Mouse (Mus musculus) midbrain, postnatal 0 days (tissue): ENCODE measurements around the gene Fam13a. TPM values are rescaled to one million over a fixed set of nuclear protein-coding genes. Genes with fewer than 3 reads are reported as not detected.
A peak's percentile ranks its signal among the peaks of the same experiment; 100 is the strongest.

Experiments
- ATAC-seq: fragments of 200-750 bp; cut with Nextera tagmentation; 2 replicates; pipeline ENCODE4 v1.8.0; 2017; ENCODE audit warnings: moderate number of reproducible peaks, mild to moderate bottlenecking, moderate TSS enrichment, moderate library complexity; ENCODE audit not compliant: low FRiP score
- DNase-seq: peaks from one replicate; pipeline ENCODE4 v3.0.0-alpha.2; 2015; ENCODE audit warnings: low spot score
- H3K27ac ChIP-seq: fragments of 300-500 bp; sonication (generic); 2 replicates; pipeline ENCODE4 v1.5.1; 2014; ENCODE audit warnings: low read depth, mild to moderate bottlenecking, low read length, mixed read lengths
- H3K27me3 ChIP-seq: fragments of 300-500 bp; sonication (generic); 2 replicates; pipeline ENCODE4 v1.6.1; 2014; ENCODE audit warnings: low read length, control low read depth, mixed read lengths; ENCODE audit not compliant: insufficient read depth
- H3K36me3 ChIP-seq: fragments of 300-500 bp; sonication (generic); 2 replicates; pipeline ENCODE4 v1.6.1; 2014; ENCODE audit warnings: low read length, control low read depth, mixed read lengths; ENCODE audit not compliant: insufficient read depth
- H3K4me1 ChIP-seq: fragments of 300-500 bp; sonication (generic); 2 replicates; pipeline ENCODE4 v1.6.1; 2014; ENCODE audit warnings: mild to moderate bottlenecking, control low read depth, antibody characterized with exemption, low read length, mixed read lengths; ENCODE audit not compliant: insufficient read depth
- H3K4me2 ChIP-seq: fragments of 300-500 bp; sonication (generic); 2 replicates; pipeline ENCODE4 v1.6.1; 2014; ENCODE audit warnings: low read depth, mild to moderate bottlenecking, low read length, mixed read lengths; ENCODE audit not compliant: poor library complexity, severe bottlenecking
- H3K4me3 ChIP-seq: fragments of 300-500 bp; sonication (generic); 2 replicates; pipeline ENCODE4 v1.5.1; 2014; ENCODE audit warnings: low read depth, mild to moderate bottlenecking, low read length, moderate library complexity
- H3K9ac ChIP-seq: fragments of 300-500 bp; sonication (generic); replicated peaks from 2 replicates; pipeline ENCODE4 v1.6.1; 2014; ENCODE audit warnings: mild to moderate bottlenecking, low read length, moderate library complexity, mixed read lengths; ENCODE audit not compliant: poor library complexity, severe bottlenecking
- H3K9me3 ChIP-seq: fragments of 300-500 bp; sonication (generic); 2 replicates; pipeline ENCODE4 v1.6.1; 2016; ENCODE audit warnings: low read length, control low read depth
- CTCF ChIP-seq: IDR thresholded peaks from 2 replicates; pipeline ENCODE4 v1.5.1; 2016; ENCODE audit warnings: antibody characterized with exemption, mild to moderate bottlenecking
- WGBS: fragments of 180-500 bp; shearing (Covaris S2); extraction: QIAGEN DNeasy Blood & Tissue Kit; methylation state at CpG from one replicate; pipeline ENCODE4 v1.1.7; 2014; 5-methylcytosine and 5-hydroxymethylcytosine counted together
- polyA plus RNA-seq: library from polyadenylated mRNA; unstranded; fragments of >200 nt; fragmentation: Nextera tagmentation; extraction: Ambion mirVana; gene quantifications from 2 replicates; pipeline ENCODE4 v1.2.1, GENCODE M21; 2015
- total RNA-seq: library from RNA; depleted of rRNA; stranded (reverse); fragments of >200 nt; gene quantifications from 2 replicates; pipeline ENCODE4 v1.2.3, GENCODE M21; 2014

The Fam13a gene
- total and polyA plus RNA-seq, 2 experiments from 2014 or later: 3.6 to 13.7 TPM

DNA sequence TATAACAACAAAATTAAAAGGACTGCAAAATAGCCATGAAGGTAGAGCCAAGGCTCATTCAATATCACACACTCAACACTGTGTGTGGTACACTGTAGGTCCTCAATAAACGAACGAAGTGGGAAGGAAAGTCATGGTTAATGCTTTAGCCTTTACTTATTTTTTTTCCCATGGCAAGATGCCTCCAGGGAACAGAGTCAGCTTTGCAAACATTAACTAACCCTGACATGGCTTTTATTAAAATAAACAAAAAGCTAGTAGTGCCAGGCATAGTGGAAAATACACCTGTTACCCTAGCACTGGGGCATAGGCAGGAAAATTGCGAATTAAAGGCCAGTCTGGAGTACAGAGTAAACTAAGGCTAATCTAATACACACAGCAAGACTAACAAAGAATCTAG is 35.2 kb downstream of the Fam13a start:
- ATAC-seq: no peak
- no peak for TF ChIP-seq CTCF

DNA sequence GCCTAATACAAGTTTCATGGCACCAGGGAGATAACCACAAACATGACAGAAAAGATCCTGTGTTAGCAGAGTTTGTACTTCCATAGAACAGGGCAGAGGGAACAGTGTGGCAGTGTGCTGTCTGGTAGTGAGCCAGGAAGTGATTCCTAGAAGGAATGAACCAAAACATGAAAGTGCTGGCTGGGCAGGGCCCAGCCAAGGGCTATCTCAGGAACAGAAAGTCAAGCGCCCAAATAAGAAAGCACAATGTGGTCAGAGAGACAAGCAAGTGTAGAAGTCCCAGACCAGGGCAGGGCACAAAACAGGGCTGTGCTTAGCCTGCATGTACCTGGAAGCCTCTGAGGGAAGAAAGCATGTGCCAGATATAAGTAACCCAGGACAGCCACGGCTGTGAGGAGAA is 35.6 kb downstream of the Fam13a start:
- no peak overlapping the region for H3K9ac ChIP-seq
- H3K27me3 ChIP-seq: no peaks in the 10 kb centered on the region
- no peak overlapping the region for H3K4me3 ChIP-seq
- DNase-seq (no peak), ATAC-seq (no peak)
- H3K9me3 ChIP-seq: no peaks in the 10 kb centered on the region
- 84% methylated on average over 2 of the region's 2 CpGs for WGBS
- H3K36me3 ChIP-seq: no peaks in the 10 kb centered on the region
- TF ChIP-seq CTCF: no peak
- H3K4me1 ChIP-seq: no peaks in the 10 kb centered on the region
- H3K4me2 ChIP-seq: no peak overlapping the region
- H3K27ac ChIP-seq: no peak overlapping the region

More for the DNA sequence above, 35.2 kb downstream of the Fam13a start:
- WGBS: 71% methylated on average over 3 of the region's 3 CpGs
- Histone ChIP-seq H3K27ac (no peak overlapping the region), H3K4me3 (no peak overlapping the region), H3K36me3 (no peaks in the 10 kb centered on the region), H3K9ac (no peak overlapping the region), H3K4me2 (no peak overlapping the region), H3K9me3 (no peaks in the 10 kb centered on the region), H3K27me3 (no peaks in the 10 kb centered on the region), H3K4me1 (no peaks in the 10 kb centered on the region)
- no peak for DNase-seq

DNA sequence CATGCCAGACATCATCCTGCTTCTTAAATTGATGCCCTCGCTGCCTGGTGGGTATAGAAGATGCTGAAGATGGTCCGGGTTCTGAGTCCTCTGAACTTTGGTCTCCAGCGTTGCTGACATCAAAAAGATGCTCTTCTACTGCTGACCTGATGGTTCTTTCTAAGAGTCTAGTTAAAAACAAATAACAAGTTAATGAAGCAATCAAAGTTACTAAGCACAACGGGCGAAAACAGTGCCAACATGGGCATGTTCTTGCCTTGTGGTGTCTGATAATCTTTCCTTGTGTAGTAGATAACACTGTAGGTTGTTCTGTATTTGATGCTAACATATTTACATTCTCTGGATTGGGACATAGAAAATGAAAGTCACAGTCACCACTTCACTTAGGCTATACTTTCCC is 37.2 kb downstream of the Fam13a start:
- H3K4me3 ChIP-seq: no peak overlapping the region
- WGBS: 92% methylated on average over 5 of the region's 5 CpGs
- no peak overlapping the region for H3K4me2 ChIP-seq
- no peaks in the 10 kb centered on the region for H3K9me3 ChIP-seq
- DNase-seq: no peak
- H3K36me3 ChIP-seq: no peaks in the 10 kb centered on the region; the same call in 1 of the 2 replicates
- TF ChIP-seq CTCF: no peak
- no peak for ATAC-seq
- no peaks in the 10 kb centered on the region for H3K27me3 ChIP-seq
- H3K9ac ChIP-seq: no peak overlapping the region
- H3K4me1 ChIP-seq: no peaks in the 10 kb centered on the region
- no peak overlapping the region for H3K27ac ChIP-seq

- H3K9me3 ChIP-seq: no peaks in the 10 kb centered on the region
- no peak overlapping the region for H3K4me3 ChIP-seq
- H3K27me3 ChIP-seq: no peaks in the 10 kb centered on the region
- H3K4me2 ChIP-seq: no peak overlapping the region
- 83% methylated on average over 8 of the region's 8 CpGs for WGBS
- no peak overlapping the region for H3K27ac ChIP-seq
- ATAC-seq: no peak
- peaks cover 1% of the 10 kb centered on the region; the same call in 1 of the 2 replicates for H3K36me3 ChIP-seq
- peak; percentile 55 for TF ChIP-seq CTCF
- no peaks in the 10 kb centered on the region for H3K4me1 ChIP-seq
- DNase-seq: no peak
- H3K9ac ChIP-seq: no peak overlapping the region
These were observed 39.2 kb downstream of the Fam13a start for GRCm38 (mm10) chr6:58985186-58985585.

GRCm38 (mm10) chr6:58975249-58975648 is 49.1 kb downstream of the Fam13a start:
- no peak overlapping the region for H3K4me2 ChIP-seq
- WGBS: 78% methylated on average over 2 of the region's 2 CpGs
- no peak overlapping the region for H3K9ac ChIP-seq
- H3K36me3 ChIP-seq: peaks cover 4% of the 10 kb centered on the region; the same call in 1 of the 2 replicates
- DNase-seq: no peak
- H3K27ac ChIP-seq: no peak overlapping the region
- no peaks in the 10 kb centered on the region for H3K9me3 ChIP-seq
- no peak for TF ChIP-seq CTCF
- H3K27me3 ChIP-seq: no peaks in the 10 kb centered on the region
- no peaks in the 10 kb centered on the region for H3K4me1 ChIP-seq
- H3K4me3 ChIP-seq: no peak overlapping the region
- ATAC-seq: no peak

GRCm38 (mm10) chr6:58974428-58974827 is 49.9 kb downstream of the Fam13a start:
- no peak for DNase-seq
- no peak overlapping the region for H3K27ac ChIP-seq
- no peak for ATAC-seq
- H3K4me2 ChIP-seq: no peak overlapping the region
- H3K27me3 ChIP-seq: no peaks in the 10 kb centered on the region
- H3K9me3 ChIP-seq: no peaks in the 10 kb centered on the region
- TF ChIP-seq CTCF: no peak
- 94% methylated on average over 2 of the region's 2 CpGs for whole genome bisulfite sequencing
- no peak overlapping the region for H3K4me3 ChIP-seq
- H3K9ac ChIP-seq: no peak overlapping the region
- peaks cover 2% of the 10 kb centered on the region; the same call in 1 of the 2 replicates for H3K36me3 ChIP-seq
- no peaks in the 10 kb centered on the region for H3K4me1 ChIP-seq
